Comparison of ENCODE assay signal across 8 mouse cellular contexts in genomic region chr4:59783685-59784279, GRCm38 (mm10). TPM values are rescaled to one million over a fixed set of nuclear protein-coding genes. Genes with fewer than 3 reads are reported as not detected.
DNase-seq lines count a peak whose midpoint lies in the region; ATAC-seq and TF ChIP-seq lines count a peak whose summit lies in the region.

No protein-coding gene starts in this region.

- H3K4me1 ChIP-seq in hindbrain, embryonic 10.5 days (replicated peaks): peaks cover 14% of the 10 kb centered on the region
- H3K4me1 ChIP-seq in lung, postnatal 0 days (ENCODE audit: insufficient read depth, low read depth, low read length): peaks cover 4% of the 10 kb centered on the region; the same call in 1 of the 2 replicates

- H3K36me3 ChIP-seq in hindbrain, embryonic 10.5 days: peaks cover 14% of the 10 kb centered on the region
- H3K36me3 ChIP-seq in lung, postnatal 0 days (ENCODE audit: insufficient read depth, low read length): no peaks in the 10 kb centered on the region

- no peaks in the 10 kb centered on the region for H3K27me3 ChIP-seq in hindbrain, embryonic 10.5 days (ENCODE audit: insufficient read depth, poor library complexity, severe bottlenecking)
- no peaks in the 10 kb centered on the region for H3K27me3 ChIP-seq in lung, postnatal 0 days (replicated peaks; ENCODE audit: insufficient read depth, low read length)

- no peaks in the 10 kb centered on the region for H3K9me3 ChIP-seq in hindbrain, embryonic 10.5 days
- H3K9me3 ChIP-seq in lung, postnatal 0 days (ENCODE audit: low read length): no peaks in the 10 kb centered on the region

- peak overlapping the region; percentile 92 for H3K4me3 ChIP-seq in hindbrain, embryonic 10.5 days
- H3K4me3 ChIP-seq in lung, postnatal 0 days (ENCODE audit: low read depth, low read length): peak overlapping the region; percentile 82

- DNase-seq in MEL-GATA-1-ER (ENCODE audit: extremely low read depth, low read depth): peak; percentile 97
- DNase-seq in cerebellum, adult 8-10 months: peak; percentile 95
- DNase-seq in forelimb bud, embryonic 11.5 days (ENCODE audit: low read depth, low spot score): peak; percentile 99
- DNase-seq in hindbrain, embryonic 10.5 days (ENCODE audit: low spot score): peak; percentile 97
- DNase-seq in layer of hippocampus, adult 9-11 months: peak; percentile 97
- DNase-seq in lung, postnatal 0 days (ENCODE audit: low spot score): peak; percentile 99
- DNase-seq in ovary, postnatal 14 days (ENCODE audit: low spot score): peak; percentile 92
- peak; percentile 96 for DNase-seq in thymus, postnatal 14 days

- WGBS in hindbrain, embryonic 10.5 days: 1% methylated on average over 36 of the region's 36 CpGs
- WGBS in lung, postnatal 0 days: under 1% methylated on average over 36 of the region's 36 CpGs

- peak overlapping the region; percentile 71 for H3K4me2 ChIP-seq in lung, postnatal 0 days (replicated peaks; ENCODE audit: low read depth, low read length)

- H3K9ac ChIP-seq in lung, postnatal 0 days (replicated peaks; ENCODE audit: low read depth): peak overlapping the region; percentile 62

- H3K27ac ChIP-seq in hindbrain, embryonic 10.5 days: peak overlapping the region; percentile 94
- peak overlapping the region; percentile 34; the same call in 1 of the 2 replicates for H3K27ac ChIP-seq in lung, postnatal 0 days (ENCODE audit: low read length)

- peak; percentile 95 for ATAC-seq in lung, postnatal 0 days

- TF ChIP-seq EP300 in lung, postnatal 0 days (IDR thresholded peaks at IDR 0.05): peak; percentile 45; the same call in 1 of the 2 replicates

- 0 out of 2 replicates have a peak, but pooled peaks have one; percentile 16 for TF ChIP-seq CTCF in lung, postnatal 0 days (IDR thresholded peaks at IDR 0.05)

RNA-seq across cellular contexts. Expression of gene Inip, which starts 17.6 kb away (rescaled TPM):
- polyA plus RNA-seq in hindbrain, embryonic 10.5 days (2016; fragmentation: Nextera tagmentation; extraction: Ambion mirVana): 86.7 and 103 TPM in 2 replicates
- polyA plus RNA-seq in lung, postnatal 0 days (2015; fragmentation: Nextera tagmentation; extraction: Ambion mirVana): 25.9 and 26.8 TPM in 2 replicates

RNA-seq across cellular contexts. Expression of gene Snx30, which starts 21.9 kb away (rescaled TPM):
- 14.4 and 14.6 TPM in 2 replicates for polyA plus RNA-seq in hindbrain, embryonic 10.5 days (2016; fragmentation: Nextera tagmentation; extraction: Ambion mirVana)
- polyA plus RNA-seq in lung, postnatal 0 days (2015; fragmentation: Nextera tagmentation; extraction: Ambion mirVana): 12.0 and 13.2 TPM in 2 replicates

Comparison
In these comparisons a context has a peak if more than half of its experiments do, and no peak if none do; other contexts are left out.
1. Peak in every context shown above with its lines: DNase-seq, ATAC-seq, H3K4me3 ChIP-seq and H3K27ac ChIP-seq.